Mouse (Mus musculus) ES-Bruce4 (cell line): ENCODE data around the gene Nat8f4. TPM values are rescaled to one million over a fixed set of nuclear protein-coding genes. Genes with fewer than 3 reads are reported as not detected.
"Not testable (repeated sequence)": the region's sequence is repeated elsewhere in the genome, so short reads cannot be mapped to it uniquely, and the experiment has no call there.

Experiments
- H3K27ac ChIP-seq: 2 replicates; pipeline ENCODE4 v1.5.1; 2012; ENCODE audit warnings: low read length, inconsistent platforms; ENCODE audit not compliant: insufficient read depth
- H3K27me3 ChIP-seq: 2 replicates; pipeline ENCODE4 v1.6.1; 2012; ENCODE audit warnings: mild to moderate bottlenecking, low read length, inconsistent platforms; ENCODE audit not compliant: control insufficient read depth, poor library complexity, insufficient read depth, severe bottlenecking
- H3K36me3 ChIP-seq: 2 replicates; pipeline ENCODE4 v1.6.1; 2012; ENCODE audit warnings: inconsistent platforms, mild to moderate bottlenecking, low read length, moderate library complexity; ENCODE audit not compliant: control insufficient read depth, poor library complexity, insufficient read depth, severe bottlenecking
- H3K4me1 ChIP-seq: one replicate; pipeline ENCODE4 v1.8.1; 2011; ENCODE audit warnings: low read length; ENCODE audit not compliant: control insufficient read depth, insufficient read depth
- H3K4me3 ChIP-seq: 2 replicates; pipeline ENCODE4 v1.5.1; 2011; ENCODE audit warnings: low read depth, mild to moderate bottlenecking, low read length
- H3K9ac ChIP-seq: 2 replicates; pipeline ENCODE4 v1.6.1; 2012; ENCODE audit warnings: low read depth, mild to moderate bottlenecking, inconsistent platforms; ENCODE audit not compliant: poor library complexity, severe bottlenecking
- H3K9me3 ChIP-seq: replicated peaks from 2 replicates; pipeline ENCODE4 v1.6.1; 2012; ENCODE audit warnings: mild to moderate bottlenecking, low read length, inconsistent platforms; ENCODE audit not compliant: control insufficient read depth, poor library complexity, insufficient read depth, severe bottlenecking
- CTCF ChIP-seq: IDR thresholded peaks from one replicate; pipeline ENCODE4 v1.8.1; 2011; ENCODE audit warnings: low read depth, low read length
- EP300 ChIP-seq: IDR thresholded peaks from 2 replicates; pipeline ENCODE4 v1.6.1; 2011; ENCODE audit warnings: low read depth, low read length; ENCODE audit not compliant: insufficient read depth
- POLR2A ChIP-seq: IDR thresholded peaks from one replicate; pipeline ENCODE4 v1.8.1; 2011; ENCODE audit warnings: low read length; ENCODE audit not compliant: insufficient read depth
- polyA plus RNA-seq: library from polyadenylated mRNA; stranded (reverse); fragments of >200 nt; gene quantifications from 2 replicates; pipeline ENCODE4 v1.2.4, GENCODE M21; 2011; ENCODE audit warnings: low read depth; ENCODE audit not compliant: missing spikeins, insufficient read depth, insufficient read length

Nat8f4 gene
- polyA plus RNA-seq, 1 experiment = 0.45 TPM

- no peaks in the 10 kb centered on the region for H3K4me1 ChIP-seq
- H3K4me3 ChIP-seq = peak overlapping the region; percentile 70
- H3K27ac ChIP-seq = no peak overlapping the region
- no peaks in the 10 kb centered on the region for H3K36me3 ChIP-seq
- TF ChIP-seq EP300 (no peak), POLR2A (no peak), CTCF (no peak)
- H3K9ac ChIP-seq = peak overlapping the region; percentile 52
- H3K27me3 ChIP-seq = no peaks in the 10 kb centered on the region
- no peaks in the 10 kb centered on the region for H3K9me3 ChIP-seq
Observed at GRCm38 (mm10) chr6:85916596-85916995, 11.9 kb upstream of the Nat8f4 start.

GRCm38 (mm10) chr6:85915539-85916513 is 11.1 kb upstream of the Nat8f4 start, which contains the start of gene Nat8f1:
Nat8f1 (minus strand) TSS chr6:85915687.
- H3K27ac ChIP-seq, H3K27me3 ChIP-seq, H3K4me1 ChIP-seq, H3K36me3 ChIP-seq, H3K9me3 ChIP-seq: not testable (repeated sequence)
- peak within 1 kb of the TSS; percentile 90 for H3K4me3 ChIP-seq
- peak within 1 kb of the TSS; percentile 52 for H3K9ac ChIP-seq

GRCm38 (mm10) chr6:85915141-85915538 is 10.5 kb upstream of the Nat8f4 start:
- no peaks in the 10 kb centered on the region for H3K4me1 ChIP-seq
- peak overlapping the region; percentile 52 for H3K9ac ChIP-seq
- H3K9me3 ChIP-seq = no peaks in the 10 kb centered on the region
- no peaks in the 10 kb centered on the region for H3K27me3 ChIP-seq
- TF ChIP-seq CTCF (no peak), POLR2A (no peak)
- H3K36me3 ChIP-seq = no peaks in the 10 kb centered on the region
- H3K4me3 ChIP-seq = peak overlapping the region; percentile 90
- no peak overlapping the region for H3K27ac ChIP-seq

- no peak within 1 kb of the TSS for H3K9ac ChIP-seq
- no peaks in the 10 kb centered on the region for H3K27me3 ChIP-seq
- H3K27ac ChIP-seq = no peak within 1 kb of the TSS
- no peak within 1 kb of the TSS for H3K4me3 ChIP-seq
- H3K9me3 ChIP-seq = no peaks in the 10 kb centered on the region
- TF ChIP-seq EP300 (no peak), CTCF (no peak), POLR2A (no peak)
- H3K4me1 ChIP-seq = no peaks in the 10 kb centered on the region
- no peaks in the 10 kb centered on the region for H3K36me3 ChIP-seq
Observed at GRCm38 (mm10) chr6:85911587-85911986, 6.9 kb upstream of the Nat8f4 start, which contains the start of gene Tprkb. Tprkb (plus strand) TSS chr6:85911865.

- no peaks in the 10 kb centered on the region for H3K9me3 ChIP-seq
- H3K27ac ChIP-seq = no peak overlapping the region
- no peak overlapping the region for H3K4me3 ChIP-seq
- no peaks in the 10 kb centered on the region for H3K36me3 ChIP-seq
- no peak overlapping the region for H3K9ac ChIP-seq
- no peaks in the 10 kb centered on the region for H3K4me1 ChIP-seq
- H3K27me3 ChIP-seq = no peaks in the 10 kb centered on the region
- TF ChIP-seq EP300 = no peak
- no peak for TF ChIP-seq POLR2A
- TF ChIP-seq CTCF = no peak
Observed at GRCm38 (mm10) chr6:85909704-85910103, 5.0 kb upstream of the Nat8f4 start.

GRCm38 (mm10) chr6:85908341-85908740 is 3.7 kb upstream of the Nat8f4 start:
- H3K9ac ChIP-seq = no peak overlapping the region
- no peaks in the 10 kb centered on the region for H3K9me3 ChIP-seq
- TF ChIP-seq EP300 (no peak), POLR2A (no peak), CTCF (no peak)
- no peaks in the 10 kb centered on the region for H3K36me3 ChIP-seq
- no peak overlapping the region for H3K4me3 ChIP-seq
- no peak overlapping the region for H3K27ac ChIP-seq
- H3K4me1 ChIP-seq = no peaks in the 10 kb centered on the region
- no peaks in the 10 kb centered on the region for H3K27me3 ChIP-seq

GRCm38 (mm10) chr6:85906911-85907351 is 2.2 kb upstream of the Nat8f4 start:
- not testable (repeated sequence) for H3K4me1 ChIP-seq, H3K4me3 ChIP-seq, H3K36me3 ChIP-seq, H3K27ac ChIP-seq, H3K9me3 ChIP-seq, H3K27me3 ChIP-seq, H3K9ac ChIP-seq
